Mouse (Mus musculus): ENCODE measurements around the gene Sgcd. TPM values are rescaled to one million over a fixed set of nuclear protein-coding genes. Genes with fewer than 3 reads are reported as not detected.
A peak's percentile ranks its signal among the peaks of the same experiment; 100 is the strongest.

The Sgcd gene
- polyA plus RNA-seq, 1 experiment from 2014 or later = 5.3 TPM

DNA sequence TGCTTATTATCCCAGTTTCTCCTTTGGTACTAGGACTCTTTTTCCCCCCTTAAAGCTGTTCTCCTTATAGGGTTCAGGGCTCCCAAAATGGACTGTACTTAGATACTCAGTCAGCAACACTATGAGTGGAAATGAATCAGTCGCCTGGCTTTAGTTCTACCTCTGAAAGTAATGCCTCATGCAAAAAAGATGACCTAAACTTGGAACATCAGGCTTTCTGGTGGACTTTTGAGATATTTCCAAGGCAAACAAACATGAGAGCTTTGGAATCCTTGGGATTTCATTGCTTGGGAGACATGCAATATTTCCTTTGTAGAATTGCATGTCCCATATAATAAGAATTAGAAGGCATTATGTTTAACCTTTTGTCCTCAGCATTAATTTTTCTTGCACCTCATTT, 859.6 kb downstream of the Sgcd start:
- Histone ChIP-seq H3K9me3 (ENCODE audit: control insufficient read depth, low read length) (no peaks in the 10 kb centered on the region), H3K4me1 (ENCODE audit: control insufficient read depth, insufficient read depth, low read length) (peaks cover 4% of the 10 kb centered on the region), H3K27me3 (ENCODE audit: control insufficient read depth, insufficient read depth, low read length) (no peaks in the 10 kb centered on the region), H3K4me3 (ENCODE audit: low read depth, low read length) (no peak overlapping the region), H3K4me2 (ENCODE audit: low read depth, severe bottlenecking) (no peak overlapping the region), H3K9ac (ENCODE audit: low read length) (no peak overlapping the region), H3K36me3 (ENCODE audit: control insufficient read depth, insufficient read depth, low read length) (no peaks in the 10 kb centered on the region), H3K27ac (replicated peaks; ENCODE audit: low read depth, low read length) (no peak overlapping the region)
- WGBS = 84% methylated on average over 1 of the region's 1 CpGs
- ATAC-seq (ENCODE audit: insufficient number of reproducible peaks, low FRiP score, low TSS enrichment, low read depth) = no peak
- DNase-seq (ENCODE audit: low spot score) = no peak

DNA sequence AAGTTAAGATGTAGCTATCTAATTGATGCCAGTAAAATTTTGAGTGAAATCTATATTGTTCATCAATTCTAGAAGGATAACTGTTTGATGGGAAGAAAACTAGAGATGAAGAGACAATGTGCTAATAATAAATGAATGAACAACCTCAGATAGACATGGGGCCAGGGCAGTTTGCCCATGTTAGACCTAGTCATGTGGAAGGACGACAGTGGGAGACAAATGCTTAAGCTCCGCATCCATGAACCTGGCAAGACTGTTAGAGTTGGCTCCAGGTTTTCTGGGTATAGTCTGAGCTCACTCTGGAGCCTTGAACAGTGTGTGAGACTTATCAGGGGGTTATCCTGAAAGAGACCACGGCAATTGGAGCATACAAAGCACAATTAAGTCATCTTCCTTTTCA, 860.4 kb downstream of the Sgcd start:
- H3K4me3 ChIP-seq (ENCODE audit: low read depth, low read length) = no peak overlapping the region
- H3K27ac ChIP-seq (replicated peaks; ENCODE audit: low read depth, low read length) = no peak overlapping the region
- no peaks in the 10 kb centered on the region for H3K27me3 ChIP-seq (ENCODE audit: control insufficient read depth, insufficient read depth, low read length)
- 81% methylated on average over 3 of the region's 3 CpGs for WGBS
- no peaks in the 10 kb centered on the region for H3K36me3 ChIP-seq (ENCODE audit: control insufficient read depth, insufficient read depth, low read length)
- H3K4me1 ChIP-seq (ENCODE audit: control insufficient read depth, insufficient read depth, low read length) = peaks cover 4% of the 10 kb centered on the region
- no peak overlapping the region for H3K4me2 ChIP-seq (ENCODE audit: low read depth, severe bottlenecking)
- no peak for ATAC-seq (ENCODE audit: insufficient number of reproducible peaks, low FRiP score, low TSS enrichment, low read depth)
- H3K9ac ChIP-seq (ENCODE audit: low read length) = no peak overlapping the region
- no peaks in the 10 kb centered on the region for H3K9me3 ChIP-seq (ENCODE audit: control insufficient read depth, low read length)
- DNase-seq (ENCODE audit: low spot score) = no peak

DNA sequence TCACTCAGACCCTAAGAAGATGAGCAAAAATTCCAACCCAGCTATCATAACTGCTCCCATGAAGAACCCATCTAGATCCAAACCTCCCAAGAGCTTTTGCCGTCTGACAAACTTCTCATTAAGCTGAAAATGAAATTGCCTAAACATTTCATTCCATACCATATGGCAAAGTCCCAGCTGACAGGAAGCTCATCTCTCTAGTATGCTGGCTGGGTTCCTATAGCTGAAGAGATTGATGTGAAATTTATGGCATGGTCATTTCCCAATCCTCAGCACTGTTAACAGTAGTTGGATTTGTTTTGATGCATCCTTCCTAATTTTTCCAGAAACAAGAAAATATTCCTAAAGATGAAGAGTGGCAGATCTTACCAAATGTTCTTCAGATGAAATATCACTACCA, 867.9 kb downstream of the Sgcd start:
- H3K36me3 ChIP-seq (ENCODE audit: control insufficient read depth, insufficient read depth, low read length) = no peaks in the 10 kb centered on the region
- no peak overlapping the region for H3K4me2 ChIP-seq (ENCODE audit: low read depth, severe bottlenecking)
- H3K4me1 ChIP-seq (ENCODE audit: control insufficient read depth, insufficient read depth, low read length) = no peaks in the 10 kb centered on the region
- WGBS = 94% methylated on average over 1 of the region's 1 CpGs
- no peaks in the 10 kb centered on the region for H3K27me3 ChIP-seq (ENCODE audit: control insufficient read depth, insufficient read depth, low read length)
- H3K9ac ChIP-seq (ENCODE audit: low read length) = no peak overlapping the region
- no peak overlapping the region for H3K4me3 ChIP-seq (ENCODE audit: low read depth, low read length)
- ATAC-seq (ENCODE audit: insufficient number of reproducible peaks, low FRiP score, low TSS enrichment, low read depth) (no peak), DNase-seq (ENCODE audit: low spot score) (no peak)
- no peak overlapping the region for H3K27ac ChIP-seq (replicated peaks; ENCODE audit: low read depth, low read length)
- H3K9me3 ChIP-seq (ENCODE audit: control insufficient read depth, low read length) = no peaks in the 10 kb centered on the region

DNA sequence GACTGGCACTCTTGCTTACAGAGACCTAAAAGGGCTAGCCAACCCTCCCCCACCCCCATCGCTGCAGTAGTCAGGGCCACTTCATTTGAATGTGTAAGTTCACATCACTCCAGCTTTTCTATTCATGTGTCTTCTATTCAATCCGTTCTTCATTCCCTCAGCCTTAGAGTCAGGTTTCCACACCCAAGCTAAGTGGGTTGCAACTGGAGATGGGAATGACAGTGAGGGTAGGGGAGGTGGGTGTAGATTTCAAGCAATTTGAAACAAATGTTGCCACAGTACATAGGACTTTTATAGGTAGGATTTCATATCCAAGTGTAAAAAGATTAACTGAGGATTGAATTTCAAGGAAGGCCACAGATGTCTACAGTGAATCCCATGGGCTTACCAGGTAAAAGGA, 870.9 kb downstream of the Sgcd start:
- ATAC-seq (ENCODE audit: insufficient number of reproducible peaks, low FRiP score, low TSS enrichment, low read depth) (no peak), DNase-seq (ENCODE audit: low spot score) (no peak)
- Histone ChIP-seq H3K9ac (ENCODE audit: low read length) (no peak overlapping the region), H3K36me3 (ENCODE audit: control insufficient read depth, insufficient read depth, low read length) (no peaks in the 10 kb centered on the region), H3K4me1 (ENCODE audit: control insufficient read depth, insufficient read depth, low read length) (peaks cover 3% of the 10 kb centered on the region; the same call in 1 of the 2 replicates), H3K9me3 (ENCODE audit: control insufficient read depth, low read length) (no peaks in the 10 kb centered on the region), H3K27me3 (ENCODE audit: control insufficient read depth, insufficient read depth, low read length) (no peaks in the 10 kb centered on the region), H3K27ac (replicated peaks; ENCODE audit: low read depth, low read length) (no peak overlapping the region), H3K4me3 (ENCODE audit: low read depth, low read length) (no peak overlapping the region), H3K4me2 (ENCODE audit: low read depth, severe bottlenecking) (no peak overlapping the region)
- WGBS = 47% methylated on average over 2 of the region's 2 CpGs

DNA sequence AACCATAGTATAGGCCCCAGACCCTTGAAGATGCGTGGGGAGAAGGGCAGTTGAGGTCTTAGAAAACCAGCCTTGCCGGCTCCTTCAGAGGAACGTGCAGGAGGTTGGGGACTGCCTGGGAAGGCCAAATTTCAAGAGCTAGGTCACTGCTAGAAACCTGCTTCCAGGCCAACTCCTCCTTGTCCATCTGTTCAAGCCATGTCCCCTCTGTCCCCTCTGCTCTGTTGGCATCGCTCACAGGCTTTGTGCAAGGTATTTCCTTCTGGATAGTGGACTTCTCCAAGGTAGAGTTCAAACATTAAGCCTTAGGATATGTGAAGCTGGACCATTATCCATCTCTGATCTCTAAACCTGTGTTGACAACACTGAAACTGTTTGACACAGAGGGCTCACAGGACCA, 874.4 kb downstream of the Sgcd start:
- Histone ChIP-seq H3K27ac (replicated peaks; ENCODE audit: low read depth, low read length) (no peak overlapping the region), H3K27me3 (ENCODE audit: control insufficient read depth, insufficient read depth, low read length) (no peaks in the 10 kb centered on the region), H3K4me2 (ENCODE audit: low read depth, severe bottlenecking) (no peak overlapping the region), H3K9ac (ENCODE audit: low read length) (no peak overlapping the region), H3K4me1 (ENCODE audit: control insufficient read depth, insufficient read depth, low read length) (peaks cover 8% of the 10 kb centered on the region; the same call in 1 of the 2 replicates), H3K9me3 (ENCODE audit: control insufficient read depth, low read length) (no peaks in the 10 kb centered on the region), H3K4me3 (ENCODE audit: low read depth, low read length) (no peak overlapping the region), H3K36me3 (ENCODE audit: control insufficient read depth, insufficient read depth, low read length) (no peaks in the 10 kb centered on the region)
- DNase-seq (ENCODE audit: low spot score) (no peak), ATAC-seq (ENCODE audit: insufficient number of reproducible peaks, low FRiP score, low TSS enrichment, low read depth) (no peak)
- 76% methylated on average over 4 of the region's 4 CpGs for WGBS

DNA sequence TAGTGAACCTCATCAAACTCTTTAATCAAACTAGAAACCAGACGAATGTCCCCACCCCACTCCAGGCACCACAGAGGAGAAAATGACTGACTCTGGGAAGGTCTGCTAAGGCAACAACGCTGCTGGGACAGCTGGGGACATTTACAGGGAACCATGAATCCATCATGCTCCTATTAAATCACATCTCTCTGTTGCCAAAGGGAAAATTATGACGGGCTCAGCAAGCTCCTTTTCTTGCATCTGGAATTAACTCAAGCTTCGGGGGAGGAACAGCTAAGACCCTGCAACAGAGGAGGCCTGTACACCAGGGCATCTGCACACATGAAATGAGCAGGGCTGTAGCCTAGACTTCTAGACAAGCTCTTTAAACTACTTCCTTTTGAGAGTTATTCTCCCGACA, 875.7 kb downstream of the Sgcd start:
- Histone ChIP-seq H3K36me3 (ENCODE audit: control insufficient read depth, insufficient read depth, low read length) (no peaks in the 10 kb centered on the region), H3K9ac (ENCODE audit: low read length) (no peak overlapping the region), H3K27ac (replicated peaks; ENCODE audit: low read depth, low read length) (no peak overlapping the region), H3K4me1 (ENCODE audit: control insufficient read depth, insufficient read depth, low read length) (peaks cover 8% of the 10 kb centered on the region; the same call in 1 of the 2 replicates), H3K9me3 (ENCODE audit: control insufficient read depth, low read length) (no peaks in the 10 kb centered on the region), H3K4me2 (ENCODE audit: low read depth, severe bottlenecking) (no peak overlapping the region), H3K4me3 (ENCODE audit: low read depth, low read length) (no peak overlapping the region), H3K27me3 (ENCODE audit: control insufficient read depth, insufficient read depth, low read length) (no peaks in the 10 kb centered on the region)
- ATAC-seq (ENCODE audit: insufficient number of reproducible peaks, low FRiP score, low TSS enrichment, low read depth) (no peak), DNase-seq (ENCODE audit: low spot score) (peak; percentile 37)
- WGBS = 11% methylated on average over 5 of the region's 5 CpGs

DNA sequence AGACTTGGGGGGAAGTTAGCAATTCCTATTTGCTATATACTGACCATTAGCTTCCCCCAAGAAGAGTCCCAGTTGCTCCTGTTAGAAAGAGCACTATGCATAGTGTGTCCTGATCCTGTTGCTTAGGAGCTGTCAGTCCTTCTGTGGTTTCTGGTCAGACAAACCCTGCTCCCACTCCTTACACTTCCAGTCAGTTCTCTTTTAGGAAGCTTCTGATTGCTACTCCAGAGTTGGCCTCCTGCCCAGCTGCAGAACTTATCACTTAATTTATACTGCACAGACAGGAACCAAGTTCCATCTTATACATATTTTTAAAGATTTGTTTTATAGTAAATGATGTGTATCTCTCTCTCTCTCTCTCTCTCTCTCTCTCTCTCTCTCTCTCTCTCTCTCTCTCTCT, 878.5 kb downstream of the Sgcd start:
- H3K4me2 ChIP-seq (ENCODE audit: low read depth, severe bottlenecking) = no peak overlapping the region

DNA sequence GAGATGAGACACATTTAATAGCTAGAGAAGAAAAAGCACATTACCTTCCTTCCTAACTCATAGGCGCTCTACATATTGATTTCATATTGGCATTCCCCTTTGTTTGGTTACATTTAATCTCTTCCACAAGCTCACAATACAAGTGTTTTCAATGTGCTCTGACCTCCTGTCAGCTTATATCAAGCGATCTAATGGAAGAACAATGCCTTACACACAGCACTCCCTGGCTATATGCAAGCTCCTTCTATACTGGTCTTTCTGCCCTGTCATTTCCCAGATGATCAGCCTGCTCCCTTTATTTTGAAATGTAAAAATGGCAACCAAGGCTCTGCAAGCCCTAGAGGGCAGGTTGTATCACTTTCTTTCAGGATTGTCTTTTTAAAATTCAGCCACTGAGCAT, 881.1 kb downstream of the Sgcd start:
- H3K27me3 ChIP-seq (ENCODE audit: control insufficient read depth, insufficient read depth, low read length) = no peaks in the 10 kb centered on the region
- no peak overlapping the region for H3K4me2 ChIP-seq (ENCODE audit: low read depth, severe bottlenecking)
- peaks cover 2% of the 10 kb centered on the region; the same call in 1 of the 2 replicates for H3K4me1 ChIP-seq (ENCODE audit: control insufficient read depth, insufficient read depth, low read length)
- H3K9ac ChIP-seq (ENCODE audit: low read length) = no peak overlapping the region
- no peaks in the 10 kb centered on the region for H3K36me3 ChIP-seq (ENCODE audit: control insufficient read depth, insufficient read depth, low read length)
- H3K27ac ChIP-seq (replicated peaks; ENCODE audit: low read depth, low read length) = no peak overlapping the region
- ATAC-seq (ENCODE audit: insufficient number of reproducible peaks, low FRiP score, low TSS enrichment, low read depth) (no peak), DNase-seq (ENCODE audit: low spot score) (no peak)
- no peak overlapping the region for H3K4me3 ChIP-seq (ENCODE audit: low read depth, low read length)
- H3K9me3 ChIP-seq (ENCODE audit: control insufficient read depth, low read length) = no peaks in the 10 kb centered on the region
- WGBS = 70% methylated on average over 2 of the region's 2 CpGs

More for the DNA sequence above, 878.5 kb downstream of the Sgcd start:
- H3K9me3 ChIP-seq (ENCODE audit: control insufficient read depth, low read length) = no peaks in the 10 kb centered on the region
- H3K27me3 ChIP-seq (ENCODE audit: control insufficient read depth, insufficient read depth, low read length) = no peaks in the 10 kb centered on the region
- peaks cover 8% of the 10 kb centered on the region; the same call in 1 of the 2 replicates for H3K4me1 ChIP-seq (ENCODE audit: control insufficient read depth, insufficient read depth, low read length)
- H3K27ac ChIP-seq (replicated peaks; ENCODE audit: low read depth, low read length) = no peak overlapping the region
- no peak overlapping the region for H3K9ac ChIP-seq (ENCODE audit: low read length)
- H3K4me3 ChIP-seq (ENCODE audit: low read depth, low read length) = no peak overlapping the region
- DNase-seq (ENCODE audit: low spot score) (no peak), ATAC-seq (ENCODE audit: insufficient number of reproducible peaks, low FRiP score, low TSS enrichment, low read depth) (no peak)
- no peaks in the 10 kb centered on the region for H3K36me3 ChIP-seq (ENCODE audit: control insufficient read depth, insufficient read depth, low read length)

DNA sequence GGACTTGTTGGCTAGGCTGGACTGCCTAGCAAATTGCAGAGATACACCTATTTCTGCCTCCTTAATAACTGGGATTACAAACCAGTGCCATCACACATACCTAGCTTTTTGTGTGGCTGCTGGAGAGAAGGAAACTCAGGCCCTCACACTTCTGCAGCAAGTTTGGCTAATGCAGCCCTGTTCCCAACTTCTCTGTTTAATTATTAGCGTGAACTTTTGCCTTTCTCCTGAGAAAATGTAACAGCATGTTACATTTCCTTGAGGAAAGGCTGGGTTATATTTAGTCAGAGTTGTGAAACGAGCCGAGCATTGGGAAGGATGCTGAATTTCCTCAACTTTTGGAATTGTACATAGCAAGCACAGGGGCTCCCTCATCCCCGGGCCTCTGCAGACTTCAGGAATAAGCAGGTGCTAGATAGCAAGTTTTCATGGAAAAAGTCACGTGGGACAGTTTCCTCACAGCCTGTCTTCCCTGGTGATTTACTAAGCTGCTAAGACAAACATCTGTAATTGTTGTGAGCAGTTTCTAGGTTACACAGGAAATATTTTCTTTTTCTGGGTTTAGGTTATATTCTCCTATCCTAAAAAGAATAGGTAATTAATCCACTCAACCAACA, 895.4 kb downstream of the Sgcd start:
- no peak for ATAC-seq (ENCODE audit: insufficient number of reproducible peaks, low FRiP score, low TSS enrichment, low read depth)
- Histone ChIP-seq H3K9ac (ENCODE audit: low read length) (no peak overlapping the region), H3K27ac (replicated peaks; ENCODE audit: low read depth, low read length) (no peak overlapping the region), H3K9me3 (ENCODE audit: control insufficient read depth, low read length) (no peaks in the 10 kb centered on the region), H3K27me3 (ENCODE audit: control insufficient read depth, insufficient read depth, low read length) (no peaks in the 10 kb centered on the region), H3K4me3 (ENCODE audit: low read depth, low read length) (no peak overlapping the region), H3K4me2 (ENCODE audit: low read depth, severe bottlenecking) (no peak overlapping the region), H3K4me1 (ENCODE audit: control insufficient read depth, insufficient read depth, low read length) (no peaks in the 10 kb centered on the region), H3K36me3 (ENCODE audit: control insufficient read depth, insufficient read depth, low read length) (no peaks in the 10 kb centered on the region)
- no peak for DNase-seq (ENCODE audit: low spot score)
- 78% methylated on average over 5 of the region's 5 CpGs for WGBS
